Mouse (Mus musculus): ENCODE measurements around the gene Hephl1. TPM values are rescaled to one million over a fixed set of nuclear protein-coding genes. Genes with fewer than 3 reads are reported as not detected.
"Not testable (repeated sequence)": the region's sequence is repeated elsewhere in the genome, so short reads cannot be mapped to it uniquely, and the experiment has no call there.

The Hephl1 gene
- total RNA-seq (2021): 0.07 TPM in 1 of 2 replicates, not detected in the other
- long read RNA-seq, experiment 1: 0 reads
- long read RNA-seq, experiment 2: 0 reads

- peak; percentile 8 for DNase-seq
Observed at GRCm38 (mm10) chr9:15112008-15112407, at the start of gene Hephl1. TSS of gene Hephl1 (minus strand) at chr9:15112108.

- no peak for DNase-seq
Observed at GRCm38 (mm10) chr9:15149246-15149926, 37.5 kb upstream of the Hephl1 start.

- DNase-seq: no peak
Observed at GRCm38 (mm10) chr9:15140546-15140945, 28.6 kb upstream of the Hephl1 start.

- no peak for DNase-seq
Observed at GRCm38 (mm10) chr9:15125897-15126296, 14.0 kb upstream of the Hephl1 start.

GRCm38 (mm10) chr9:15122431-15122830 is 10.5 kb upstream of the Hephl1 start:
- no peak for DNase-seq

GRCm38 (mm10) chr9:15120841-15121358 is 9.0 kb upstream of the Hephl1 start:
- peak; percentile 32 for DNase-seq

GRCm38 (mm10) chr9:15120209-15120608 is 8.3 kb upstream of the Hephl1 start:
- no peak for DNase-seq

GRCm38 (mm10) chr9:15119515-15119914 is 7.6 kb upstream of the Hephl1 start:
- DNase-seq: no peak

- no peak for DNase-seq
Observed at GRCm38 (mm10) chr9:15116165-15116564, 4.3 kb upstream of the Hephl1 start.

GRCm38 (mm10) chr9:15114102-15114501 is 2.2 kb upstream of the Hephl1 start:
- DNase-seq: no peak

GRCm38 (mm10) chr9:15108101-15108500 is 3.8 kb downstream of the Hephl1 start:
- no peak for DNase-seq

GRCm38 (mm10) chr9:15105136-15105535 is 6.8 kb downstream of the Hephl1 start:
- peak; percentile 14 for DNase-seq

- peak; percentile 45 for DNase-seq
Observed at GRCm38 (mm10) chr9:15103579-15104300, 8.2 kb downstream of the Hephl1 start.

GRCm38 (mm10) chr9:15101531-15102161 is 10.3 kb downstream of the Hephl1 start:
- DNase-seq: no peak

GRCm38 (mm10) chr9:15098421-15098820 is 13.5 kb downstream of the Hephl1 start:
- DNase-seq: not testable (repeated sequence)

- DNase-seq: no peak
Observed at GRCm38 (mm10) chr9:15097172-15097571, 14.7 kb downstream of the Hephl1 start.

- no peak for DNase-seq
Observed at GRCm38 (mm10) chr9:15096161-15096560, 15.7 kb downstream of the Hephl1 start.

- no peak for DNase-seq
Observed at GRCm38 (mm10) chr9:15095206-15095605, 16.7 kb downstream of the Hephl1 start.

GRCm38 (mm10) chr9:15068686-15069295 is 43.1 kb downstream of the Hephl1 start:
- peak; percentile 57 for DNase-seq

GRCm38 (mm10) chr9:15067995-15068685 is 43.8 kb downstream of the Hephl1 start:
- DNase-seq: no peak

GRCm38 (mm10) chr9:15064176-15064575 is 47.7 kb downstream of the Hephl1 start:
- DNase-seq: no peak

- DNase-seq: no peak
Observed at GRCm38 (mm10) chr9:15060847-15061246, 51.1 kb downstream of the Hephl1 start.
